Mouse (Mus musculus) ovary, adult 10 weeks (tissue): ENCODE results near the gene Gng13. TPM values are rescaled to one million over a fixed set of nuclear protein-coding genes. Genes with fewer than 3 reads are reported as not detected.

Source experiments
- polyA plus RNA-seq: library from polyadenylated mRNA; stranded (reverse); fragments of 350-450 nt; fragmentation: Illumina TruSeq; extraction: RNeasy Lipid Tissue Mini Kit (QIAGEN cat#74804); gene quantifications from one replicate; pipeline ENCODE4 v1.2.3, GENCODE M21; 2014

Gng13 gene
- polyA plus RNA-seq: not detected

GRCm38 (mm10) chr17:25716711-25717637, at the start of gene Gng13:
TSS of gene Gng13 (plus strand) at chr17:25717171.

GRCm38 (mm10) chr17:25727265-25728008, 10.5 kb downstream of the Gng13 start, which contains the start of the genes Chtf18 and Rpusd1:
TSS of gene Chtf18 (minus strand) at chr17:25727419.
TSS of gene Rpusd1 (plus strand) at chr17:25727670.

GRCm38 (mm10) chr17:25735745-25736144, 18.8 kb downstream of the Gng13 start, which contains the start of gene Mslnl:
TSS of gene Mslnl (plus strand) at chr17:25736042.

GRCm38 (mm10) chr17:25754241-25754640, 37.3 kb downstream of the Gng13 start, which contains the start of gene Msln:
TSS of gene Msln (minus strand) at chr17:25754378.

Other genes starting within 250 kb of the Gng13 start
- gene Sstr5, start 219.9 kb upstream of the Gng13 start, polyA plus RNA-seq: not detected
- gene Sox8, start 146.5 kb upstream of the Gng13 start, polyA plus RNA-seq: 1.3 TPM
- gene Lmf1, start 138.1 kb upstream of the Gng13 start, polyA plus RNA-seq: 0.43 TPM
- not detected for gene Chtf18, start 10.2 kb downstream of the Gng13 start, polyA plus RNA-seq
- not detected for gene Rpusd1, start 10.5 kb downstream of the Gng13 start, polyA plus RNA-seq
- not detected for gene Mslnl, start 18.9 kb downstream of the Gng13 start, polyA plus RNA-seq
- 2.0 TPM for gene Msln, start 37.2 kb downstream of the Gng13 start, polyA plus RNA-seq
- gene Narfl, start 56.6 kb downstream of the Gng13 start, polyA plus RNA-seq: 0.80 TPM
- 1.4 TPM for gene Haghl, start 68.5 kb downstream of the Gng13 start, polyA plus RNA-seq
- gene Ccdc78, start 69.4 kb downstream of the Gng13 start, polyA plus RNA-seq: 0.43 TPM
- gene Fam173a, start 75.7 kb downstream of the Gng13 start, polyA plus RNA-seq: not detected
- gene AC134908.4, start 78.5 kb downstream of the Gng13 start, polyA plus RNA-seq: not detected
- 0.26 TPM for gene Metrn, start 80.0 kb downstream of the Gng13 start, polyA plus RNA-seq
- 0.94 TPM for gene Fbxl16, start 91.9 kb downstream of the Gng13 start, polyA plus RNA-seq
- gene Wdr24, start 106.5 kb downstream of the Gng13 start, polyA plus RNA-seq: 0.29 TPM
- gene Jmjd8, start 111.7 kb downstream of the Gng13 start, polyA plus RNA-seq: 1.5 TPM
- 2.7 TPM for gene Stub1, start 116.2 kb downstream of the Gng13 start, polyA plus RNA-seq
- gene Rhbdl1, start 120.1 kb downstream of the Gng13 start, polyA plus RNA-seq: not detected
- gene Gm20683, start 124.6 kb downstream of the Gng13 start, polyA plus RNA-seq: not detected
- 8.3 TPM for gene Rhot2, start 127.7 kb downstream of the Gng13 start, polyA plus RNA-seq
- gene Wdr90, start 144.3 kb downstream of the Gng13 start, polyA plus RNA-seq: 1.0 TPM
- gene Mcrip2, start 151.6 kb downstream of the Gng13 start, polyA plus RNA-seq: not detected
- 10.6 TPM for gene Mettl26, start 157.9 kb downstream of the Gng13 start, polyA plus RNA-seq
- gene Wfikkn1, start 163.7 kb downstream of the Gng13 start, polyA plus RNA-seq: not detected
- gene Rab40c, start 202.6 kb downstream of the Gng13 start, polyA plus RNA-seq: 1.1 TPM
- 27.4 TPM for gene Pigq, start 227.8 kb downstream of the Gng13 start, polyA plus RNA-seq
- gene Nhlrc4, start 227.8 kb downstream of the Gng13 start, polyA plus RNA-seq: 0.29 TPM
- not detected for gene A930017K11Rik, start 235.4 kb downstream of the Gng13 start, polyA plus RNA-seq